Mouse (Mus musculus): ENCODE measurements around the gene Dact3.

DNA sequence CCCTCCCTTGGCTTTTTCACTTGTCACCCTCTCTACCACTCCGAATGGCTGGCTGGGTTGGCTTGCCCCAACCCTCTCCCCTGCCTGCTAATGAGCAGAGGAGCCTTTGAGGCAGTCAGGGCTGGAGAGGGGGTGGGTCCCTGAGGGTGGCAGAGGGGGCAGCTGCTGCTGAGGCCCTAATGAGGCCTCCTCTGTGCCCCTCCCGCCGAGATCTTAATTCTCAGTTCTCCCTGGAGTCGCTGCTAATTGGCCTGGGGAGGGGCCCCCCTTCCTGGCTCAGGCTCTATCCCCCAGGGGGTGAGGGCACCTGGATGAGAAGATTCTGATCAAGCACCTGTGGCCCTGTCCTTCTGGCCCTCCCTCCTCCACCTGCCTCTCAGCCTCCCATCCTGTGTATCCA lies 19.2 kb downstream of the Dact3 start:
- TF ChIP-seq CTCF (IDR thresholded peaks at IDR 0.05; ENCODE audit: extremely low read depth, insufficient read depth, insufficient read length, insufficient replicate concordance) (no peak), POLR2A (IDR thresholded peaks at IDR 0.05; ENCODE audit: low read depth, low read length) (no peak)

All from spleen, adult 2 months (tissue).